Mouse (Mus musculus) kidney, adult 8-10 months (tissue): ENCODE data around the gene Kcnmb2.

Source experiments
- DNase-seq, 2 experiments: peaks; one replicate each; pipeline ENCODE4 v3.0.0; 2022

Gene Kcnmb2

GRCm38 (mm10) chr3:31902504-31903330 is at the start of gene Kcnmb2:
TSS of gene Kcnmb2 (plus strand) at chr3:31902507.
- no peak for DNase-seq

GRCm38 (mm10) chr3:31863522-31863921 is 38.8 kb upstream of the Kcnmb2 start:
- no peak for DNase-seq

GRCm38 (mm10) chr3:31864070-31864469 is 38.2 kb upstream of the Kcnmb2 start:
- DNase-seq, result no peak

DNA sequence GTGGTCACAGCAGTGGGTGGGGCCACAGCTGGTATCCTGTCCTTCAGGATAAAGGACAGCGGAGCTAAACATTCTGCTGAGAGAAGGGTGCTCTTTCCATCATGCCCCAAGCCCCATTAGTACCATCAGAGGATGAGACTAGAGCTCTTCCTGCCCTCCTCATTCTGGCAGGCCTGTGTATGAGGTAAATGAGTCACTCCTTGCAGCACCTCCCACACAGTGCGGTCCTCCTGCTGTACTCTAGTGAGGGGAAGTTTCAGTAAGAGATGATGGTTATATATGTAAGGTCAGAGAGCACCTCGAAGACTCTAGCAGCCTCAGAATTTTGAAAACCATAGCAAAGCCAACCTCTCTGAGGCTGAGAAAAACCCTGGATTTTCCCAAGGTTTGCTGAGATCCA is 30.8 kb upstream of the Kcnmb2 start:
- DNase-seq, result no peak

GRCm38 (mm10) chr3:31882621-31883131 is 19.6 kb upstream of the Kcnmb2 start:
- no peak for DNase-seq

DNA sequence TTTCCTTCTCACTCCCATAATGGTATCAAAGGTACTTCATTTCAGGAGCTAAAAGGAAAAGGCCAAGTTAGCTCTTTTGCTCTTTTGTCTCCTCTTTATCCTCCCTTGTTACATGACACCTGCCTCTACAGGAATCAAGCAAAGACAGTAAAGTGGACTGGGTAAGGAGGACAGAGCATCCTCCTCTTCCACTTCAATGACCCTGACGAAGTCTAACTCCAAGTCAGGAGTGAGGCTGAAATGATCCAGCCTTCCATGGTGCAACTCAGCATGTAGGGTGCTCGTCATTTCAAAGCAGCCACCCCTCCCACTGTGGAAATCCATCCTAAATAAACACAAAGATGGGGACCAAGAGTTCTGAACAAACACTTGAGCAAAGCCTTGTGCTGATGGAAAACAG is 9.7 kb upstream of the Kcnmb2 start:
- DNase-seq, result no peak

GRCm38 (mm10) chr3:31903506-31903905 is 1.2 kb downstream of the Kcnmb2 start:
- no peak for DNase-seq

GRCm38 (mm10) chr3:31904156-31904555 is 1.8 kb downstream of the Kcnmb2 start:
- DNase-seq, result no peak

GRCm38 (mm10) chr3:31911168-31911567 is 8.9 kb downstream of the Kcnmb2 start:
- DNase-seq, result no peak

GRCm38 (mm10) chr3:31911690-31912089 is 9.4 kb downstream of the Kcnmb2 start:
- DNase-seq, result no peak

DNA sequence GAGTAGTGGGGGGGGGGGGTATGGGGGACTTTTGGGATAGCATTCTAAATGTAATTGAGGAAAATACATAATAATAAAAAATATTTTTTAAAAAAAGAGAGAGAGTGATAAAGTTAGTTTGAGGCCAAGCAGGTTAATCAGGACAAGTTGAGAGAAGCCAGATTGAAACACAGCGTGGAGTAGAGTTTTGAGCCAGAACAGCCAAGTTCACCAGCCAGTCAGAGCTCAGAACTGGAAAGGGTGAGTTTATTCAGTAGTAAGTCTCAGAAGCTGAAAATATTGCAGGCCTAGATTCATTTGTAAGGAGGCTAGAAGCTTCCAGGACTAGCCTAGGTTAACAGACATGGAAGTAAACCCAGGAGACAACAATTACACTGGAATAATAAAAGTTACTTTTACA is 26.2 kb downstream of the Kcnmb2 start:
- DNase-seq, result no peak

DNA sequence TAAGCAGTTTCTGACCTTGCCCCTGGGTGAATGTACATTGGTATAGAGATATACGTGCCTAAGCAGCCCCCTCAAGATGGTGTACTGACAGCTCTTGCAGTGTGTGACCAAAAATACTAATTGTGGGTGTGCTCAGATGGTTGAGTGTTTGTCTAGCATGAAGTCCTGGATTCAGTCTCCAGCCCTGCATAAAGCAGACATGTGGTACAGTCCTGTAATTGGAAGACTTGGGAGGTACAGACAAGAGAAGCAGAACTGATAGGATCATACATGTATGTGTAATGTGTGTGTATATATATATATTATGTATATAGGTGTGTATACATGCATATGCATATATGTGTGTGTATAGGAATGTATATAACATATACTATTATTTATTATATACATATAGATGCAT is 32.4 kb downstream of the Kcnmb2 start:
- no peak for DNase-seq

- DNase-seq, result no peak
Observed at GRCm38 (mm10) chr3:31941478-31941877, 39.2 kb downstream of the Kcnmb2 start.

- DNase-seq, result no peak
Observed at GRCm38 (mm10) chr3:31954213-31954612, 51.9 kb downstream of the Kcnmb2 start.

- no peak for DNase-seq
Observed at GRCm38 (mm10) chr3:31955004-31955403, 52.7 kb downstream of the Kcnmb2 start.

GRCm38 (mm10) chr3:31959821-31960220 is 57.5 kb downstream of the Kcnmb2 start:
- no peak for DNase-seq

DNA sequence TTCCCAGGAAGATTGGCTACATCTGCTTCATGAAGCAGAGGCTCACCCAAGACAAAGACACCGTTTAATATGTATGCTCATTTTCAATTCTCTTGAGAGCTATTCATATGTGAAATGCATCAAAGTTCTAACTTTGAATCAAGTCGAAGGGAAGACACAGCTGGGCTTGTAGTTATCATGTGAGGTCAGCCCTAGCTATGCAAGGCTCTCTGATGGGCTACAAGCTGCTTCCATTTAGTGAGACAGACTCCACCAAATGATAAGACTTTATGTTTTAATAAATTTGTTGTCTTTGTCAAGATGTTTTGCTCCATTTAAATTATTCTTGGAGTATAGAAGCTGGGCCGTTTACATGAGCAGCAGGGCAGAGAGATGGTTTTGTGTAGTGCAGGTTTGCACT is 58.9 kb downstream of the Kcnmb2 start:
- DNase-seq, result no peak

DNA sequence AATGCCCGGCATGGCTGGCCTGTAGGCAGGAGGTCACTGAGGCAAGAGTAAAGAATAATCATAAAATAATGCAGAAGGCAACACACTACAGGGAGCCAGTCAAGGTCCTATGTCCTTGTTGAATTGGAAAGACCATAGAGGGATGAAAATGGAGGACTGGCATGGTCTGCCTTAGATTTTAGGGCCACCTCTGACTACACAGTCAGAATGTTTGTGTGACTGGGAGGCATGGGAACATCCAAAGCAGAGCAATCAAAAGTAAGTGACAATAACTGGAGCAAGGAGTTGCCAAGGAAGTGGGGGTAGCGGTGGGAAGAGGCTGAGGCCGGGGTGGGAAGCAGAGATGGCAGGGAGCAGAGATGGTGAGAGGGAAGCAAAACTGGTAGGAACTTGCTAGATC is 60.8 kb downstream of the Kcnmb2 start:
- DNase-seq, result no peak

- DNase-seq, result no peak
Observed at GRCm38 (mm10) chr3:31979661-31980060, 77.4 kb downstream of the Kcnmb2 start.

DNA sequence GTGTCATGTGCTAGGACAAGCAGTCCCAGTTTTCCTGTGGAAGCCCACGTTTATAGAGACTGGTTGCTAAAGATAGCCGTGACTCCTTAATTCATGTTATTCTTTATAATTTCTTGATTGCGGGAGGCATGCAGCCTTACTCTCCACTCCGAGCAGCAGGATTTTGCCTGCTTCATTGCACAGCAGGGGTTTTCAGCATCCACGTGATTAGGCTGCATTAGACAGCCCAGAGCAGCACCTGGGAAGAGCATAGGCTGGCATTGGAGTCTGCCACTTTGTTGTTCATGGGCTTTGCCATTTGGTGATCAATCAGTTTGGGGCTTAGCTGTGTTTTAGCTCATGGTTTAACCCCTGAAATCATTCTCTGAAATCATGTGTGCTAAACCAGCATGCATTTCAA is 80.1 kb downstream of the Kcnmb2 start:
- no peak for DNase-seq

DNA sequence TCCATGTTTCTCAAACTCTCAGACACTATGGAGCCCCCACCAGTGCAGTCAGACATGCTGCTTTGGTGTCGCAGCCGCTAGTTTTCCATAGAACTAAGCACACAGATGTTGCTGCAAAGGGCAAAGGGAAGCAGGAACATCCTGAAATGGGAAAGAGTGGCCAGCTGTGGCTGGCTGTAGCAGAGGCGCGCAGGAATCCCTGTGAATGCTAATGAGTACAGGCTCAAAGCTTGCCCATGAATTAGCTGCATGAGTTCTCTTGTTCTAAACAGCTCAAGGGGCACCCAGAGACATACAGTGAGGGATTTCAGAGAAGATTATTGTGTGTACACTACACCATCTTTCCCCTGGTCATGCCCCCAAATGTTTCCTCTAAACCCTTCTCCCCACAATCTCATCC is 82.8 kb downstream of the Kcnmb2 start:
- DNase-seq, result no peak

GRCm38 (mm10) chr3:31991526-31992045 is 89.3 kb downstream of the Kcnmb2 start:
- DNase-seq, result no peak

DNA sequence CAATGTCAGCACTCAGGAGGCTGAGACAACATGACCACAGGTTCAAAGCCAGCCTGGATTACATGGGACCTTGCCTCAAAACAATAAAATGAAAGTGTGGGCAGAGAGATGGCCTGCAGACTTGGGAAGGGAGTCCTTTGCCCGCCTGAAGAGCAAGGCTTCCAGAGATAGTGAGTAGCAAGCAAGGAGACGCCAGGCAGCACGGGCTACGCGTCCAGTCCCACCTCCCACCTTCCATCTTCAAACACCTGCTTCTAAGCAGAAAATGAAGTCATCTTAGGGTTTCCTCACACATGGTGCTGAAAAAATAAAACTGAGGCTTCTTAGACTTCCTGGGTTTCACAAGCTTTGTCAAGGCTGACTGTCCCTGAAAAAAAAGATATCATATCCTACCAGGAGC is 109.3 kb downstream of the Kcnmb2 start:
- DNase-seq, result no peak

DNA sequence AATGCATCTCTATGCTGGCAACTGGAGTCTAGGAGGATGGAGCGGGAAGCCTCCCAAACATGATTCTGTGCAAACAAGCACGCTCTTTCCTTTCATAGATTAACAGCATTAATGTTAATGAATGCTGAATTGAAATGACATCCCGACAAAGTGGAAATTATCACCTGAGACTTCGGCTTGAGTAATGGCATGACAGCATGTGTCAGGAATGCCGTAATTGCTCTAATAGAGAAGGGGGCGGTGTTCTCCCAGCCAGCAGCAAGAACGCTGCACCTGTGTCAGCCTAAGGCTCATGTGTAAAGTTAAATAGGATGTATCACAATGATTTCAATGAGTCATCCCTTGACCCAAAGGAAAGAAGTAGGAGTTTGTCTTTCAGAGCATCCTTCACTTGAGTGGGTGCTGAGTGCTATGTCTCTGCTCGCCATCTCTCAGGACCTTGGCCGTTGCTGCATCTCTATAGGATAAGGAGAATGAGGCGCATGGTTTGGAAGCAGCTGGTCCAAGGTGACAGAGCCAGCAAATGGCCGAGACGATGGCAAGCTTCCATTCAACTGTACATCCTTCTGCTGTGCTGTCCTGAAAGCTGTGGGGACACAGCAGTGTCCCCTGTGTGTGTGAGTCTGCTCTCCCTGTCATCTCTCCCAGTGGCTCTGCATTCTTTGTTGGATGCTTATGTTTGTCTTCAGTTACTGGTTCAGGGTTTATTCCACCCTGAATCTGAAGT is 110.1 kb downstream of the Kcnmb2 start:
- DNase-seq, result no peak
